Mouse (Mus musculus) sigmoid colon, adult 10 weeks (tissue): ENCODE measurements around the gene Hils1. TPM values are rescaled to one million over a fixed set of nuclear protein-coding genes. Genes with fewer than 3 reads are reported as not detected.

Experiments used
- polyA plus RNA-seq: library from polyadenylated mRNA; stranded (reverse); fragments of 350-450 nt; fragmentation: Illumina TruSeq; extraction: RNeasy Lipid Tissue Mini Kit (QIAGEN cat#74804); gene quantifications from one replicate; pipeline ENCODE4 v1.2.3, GENCODE M21; 2014; ENCODE audit warnings: low read depth, low replicate concordance

Hils1 gene
- not detected for polyA plus RNA-seq

DNA sequence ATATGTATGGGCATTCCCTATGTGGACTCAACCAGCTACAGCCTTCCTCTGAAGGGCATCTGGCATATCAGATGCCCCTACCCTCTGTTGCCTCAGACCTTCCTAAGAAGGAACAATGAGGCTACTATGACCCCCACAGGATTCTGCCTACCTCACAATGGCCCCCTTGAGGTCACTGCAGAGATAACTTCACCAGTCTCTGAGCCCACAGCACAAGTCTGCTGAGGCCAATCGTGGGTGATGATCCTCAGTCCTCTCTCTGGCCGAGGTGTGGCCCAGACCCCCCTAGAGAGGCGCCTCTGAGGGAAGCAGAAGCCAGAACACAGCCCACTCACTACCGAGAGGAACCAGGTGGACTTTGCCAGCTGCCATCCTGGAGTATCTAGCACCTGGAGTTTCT, at the start of gene Hils1:
Gene Hils1, plus strand, starts transcription at position 175 of the 400 bp plus-strand sequence.

DNA sequence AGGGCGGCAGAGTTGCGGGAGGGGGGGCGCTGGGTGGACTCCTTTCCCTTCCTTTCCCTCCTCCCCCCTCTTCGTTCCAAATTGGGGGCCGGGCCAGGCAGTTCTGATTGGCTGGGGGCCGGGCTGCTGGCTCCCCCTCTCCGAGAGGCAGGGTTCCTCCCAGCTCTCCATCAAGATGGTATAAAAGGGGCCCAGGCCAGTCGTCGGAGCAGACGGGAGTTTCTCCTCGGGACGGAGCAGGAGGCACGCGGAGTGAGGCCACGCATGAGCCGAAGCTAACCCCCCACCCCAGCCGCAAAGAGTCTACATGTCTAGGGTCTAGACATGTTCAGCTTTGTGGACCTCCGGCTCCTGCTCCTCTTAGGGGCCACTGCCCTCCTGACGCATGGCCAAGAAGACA, 31.3 kb upstream of the Hils1 start, which contains the start of gene Col1a1:
Gene Col1a1, plus strand, starts transcription at position 180 of the 400 bp plus-strand sequence.

DNA sequence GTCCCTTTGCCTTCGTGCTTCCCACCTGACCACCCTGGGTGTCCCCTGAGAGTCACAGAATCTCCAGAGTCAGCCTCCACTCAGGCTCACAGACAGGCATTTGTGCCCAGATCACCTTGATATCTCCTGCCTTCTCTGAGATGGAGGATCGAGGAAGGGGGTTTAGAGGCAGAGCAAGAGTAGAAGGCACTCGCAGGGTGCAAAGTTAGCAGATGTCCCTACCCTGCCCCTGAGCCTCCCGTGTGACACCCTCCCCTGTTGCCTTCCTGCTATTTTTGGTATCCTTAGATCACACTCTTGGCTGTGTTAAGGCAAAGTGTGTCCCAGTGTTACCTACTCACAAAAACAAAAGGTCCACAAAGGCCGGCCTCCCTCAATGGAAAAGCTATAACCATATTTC, 8.8 kb downstream of the Hils1 start, which contains the start of gene Sgca:
Gene Sgca, minus strand, starts transcription at position 129 of the 400 bp plus-strand sequence.

DNA sequence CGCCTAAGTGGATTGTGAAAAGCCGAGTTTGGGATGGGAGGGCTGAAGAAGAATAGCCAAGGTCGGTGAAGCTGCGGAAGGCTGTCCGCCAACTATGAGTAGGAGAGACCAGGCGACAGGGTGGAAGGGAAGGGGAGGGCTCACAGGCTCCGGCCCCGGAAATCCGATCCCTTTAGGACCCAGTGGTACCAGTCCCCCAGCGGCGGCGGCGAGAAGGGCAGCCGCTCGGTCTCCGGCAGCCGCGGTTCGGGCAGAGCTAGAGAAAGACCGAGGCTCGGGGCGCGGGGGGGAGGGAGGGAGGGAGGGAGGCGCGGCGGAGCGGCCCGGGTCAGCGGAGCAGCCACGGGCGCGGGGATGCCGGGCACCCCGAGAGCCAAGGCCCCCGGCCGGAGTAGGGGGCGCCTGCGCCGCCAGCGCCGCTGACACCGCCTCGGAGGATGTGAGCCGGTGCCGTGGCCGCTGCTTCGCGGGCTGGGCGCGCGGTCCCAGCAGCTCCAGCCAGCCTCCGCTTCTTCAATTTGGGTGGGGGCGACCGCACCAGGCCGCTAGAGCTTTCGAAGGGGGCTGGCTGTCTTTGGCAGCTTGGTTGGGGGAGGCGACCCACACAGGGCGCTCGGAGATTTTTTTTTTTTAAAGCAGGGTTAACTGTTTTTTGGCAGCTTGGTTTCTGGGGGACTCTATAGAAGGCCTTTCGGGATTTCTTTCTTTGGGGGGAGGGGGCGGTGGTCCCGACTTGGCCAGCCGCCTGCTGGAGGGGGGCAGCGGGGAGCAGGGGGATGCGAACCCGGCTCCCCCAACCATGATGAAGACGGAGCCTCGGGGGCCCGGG, 23.6 kb downstream of the Hils1 start, which contains the start of gene Ppp1r9b:
Gene Ppp1r9b, plus strand, starts transcription at position 287 of the 829 bp plus-strand sequence.

DNA sequence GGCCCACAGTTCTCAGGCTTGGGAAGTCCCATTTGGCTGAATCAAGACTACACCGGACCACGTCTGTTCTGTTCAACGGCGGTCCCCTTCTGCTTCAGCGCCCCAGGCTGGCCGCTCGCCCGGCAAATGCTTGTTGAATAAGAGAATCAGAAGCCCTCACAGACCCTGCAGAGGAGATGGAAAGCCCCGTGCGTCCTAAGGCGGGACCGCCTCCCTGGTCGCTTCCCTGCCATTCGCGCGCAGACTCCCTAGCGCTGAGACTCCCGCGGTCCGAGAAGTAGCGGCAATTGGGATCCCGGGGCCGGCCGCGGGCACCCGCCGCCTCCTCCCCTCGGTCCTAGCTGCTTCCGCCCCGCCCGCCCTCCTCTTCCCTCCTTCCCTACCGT, 42.2 kb downstream of the Hils1 start, which contains the start of gene Samd14:
Gene Samd14, plus strand, starts transcription at position 251 of the 386 bp plus-strand sequence.

Other genes with a start within 250 kb of the Hils1 start
- not detected for gene Cdc34b, start 225.8 kb upstream of the Hils1 start, polyA plus RNA-seq
- not detected for gene Tmem92, start 184.9 kb upstream of the Hils1 start, polyA plus RNA-seq
- 29.1 TPM for gene Col1a1, start 31.4 kb upstream of the Hils1 start, polyA plus RNA-seq
- not detected for gene Sgca, start 8.7 kb downstream of the Hils1 start, polyA plus RNA-seq
- gene Ppp1r9b, start 23.4 kb downstream of the Hils1 start, polyA plus RNA-seq = 10.5 TPM
- not detected for gene Samd14, start 42.3 kb downstream of the Hils1 start, polyA plus RNA-seq
- 3.7 TPM for gene Pdk2, start 73.8 kb downstream of the Hils1 start, polyA plus RNA-seq
- gene Itga3, start 109.2 kb downstream of the Hils1 start, polyA plus RNA-seq = 1.5 TPM
- gene Dlx3, start 152.5 kb downstream of the Hils1 start, polyA plus RNA-seq = not detected
- gene Dlx4, start 178.7 kb downstream of the Hils1 start, polyA plus RNA-seq = not detected